Mouse (Mus musculus) regulatory T cell (primary cell): ENCODE results near the gene C2cd4b.

Experiments
- in situ Hi-C: fragments of 300-600 bp; cut with MboI, MseI; formaldehyde crosslinking; loops from one replicate; pipeline ENCODE4 v1.15.1; 2025; ENCODE audit warnings: high pct_unique_total_duplicates

C2cd4b gene

DNA sequence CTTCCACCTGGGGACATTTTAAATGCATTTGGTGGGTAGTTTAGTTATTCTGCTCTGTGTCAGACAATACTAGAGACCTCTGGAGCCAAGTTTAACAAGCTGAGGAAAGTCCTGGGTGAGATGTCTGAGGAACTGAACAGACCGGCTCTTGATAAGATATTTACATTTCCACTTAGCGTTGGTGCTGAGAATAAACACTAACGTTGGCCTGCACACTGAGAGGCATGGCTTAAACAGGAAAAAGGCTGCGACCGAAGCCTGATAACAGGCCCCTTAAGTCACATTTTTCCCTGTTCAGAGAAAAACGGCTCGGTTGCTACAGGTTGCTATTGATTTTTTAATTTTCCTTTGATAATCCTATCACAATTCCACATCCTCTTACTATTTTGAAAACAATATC lies 12.1 kb downstream of the C2cd4b start:
- in situ Hi-C loops: no loop called here

DNA sequence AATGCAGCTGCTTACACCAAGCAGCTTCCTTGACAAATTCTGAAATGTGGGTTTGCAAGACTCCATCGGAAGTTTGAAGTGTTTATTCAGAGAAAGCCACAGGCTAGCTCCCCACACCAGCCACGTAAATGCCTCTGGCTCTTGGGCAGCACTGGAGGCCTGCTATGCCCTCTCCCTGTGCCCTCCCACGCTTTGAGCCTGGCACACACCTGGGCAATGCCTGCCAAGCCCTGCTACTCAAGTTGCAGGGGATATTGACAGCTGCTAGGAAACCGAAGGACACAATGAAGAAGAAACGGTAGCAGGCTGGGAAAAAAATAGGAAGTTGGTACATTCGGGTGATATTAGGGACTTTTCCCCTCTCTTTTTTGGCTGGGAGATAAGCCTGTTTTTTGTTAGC lies 15.0 kb downstream of the C2cd4b start:
- in situ Hi-C loops: no loop called here

DNA sequence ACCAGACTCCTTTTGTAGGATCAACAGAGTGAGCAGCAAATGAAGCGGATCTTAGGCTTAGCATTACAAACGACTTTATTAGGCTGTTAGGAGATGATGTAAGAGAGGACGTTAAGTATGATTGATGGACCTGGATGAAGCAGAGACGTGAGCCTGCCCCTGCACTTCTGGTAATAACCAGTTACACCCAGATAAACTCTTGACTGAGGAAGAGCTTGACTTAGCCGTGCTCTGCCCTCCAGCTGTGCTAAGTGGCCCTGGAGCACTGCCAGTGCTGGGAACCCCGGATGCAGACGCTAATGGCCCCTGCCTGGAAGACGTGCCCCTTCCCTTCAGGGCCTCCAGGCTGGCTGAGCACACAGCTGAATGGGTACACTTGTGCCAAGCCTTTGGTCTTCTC lies 19.3 kb downstream of the C2cd4b start:
- in situ Hi-C loops: no loop called here

DNA sequence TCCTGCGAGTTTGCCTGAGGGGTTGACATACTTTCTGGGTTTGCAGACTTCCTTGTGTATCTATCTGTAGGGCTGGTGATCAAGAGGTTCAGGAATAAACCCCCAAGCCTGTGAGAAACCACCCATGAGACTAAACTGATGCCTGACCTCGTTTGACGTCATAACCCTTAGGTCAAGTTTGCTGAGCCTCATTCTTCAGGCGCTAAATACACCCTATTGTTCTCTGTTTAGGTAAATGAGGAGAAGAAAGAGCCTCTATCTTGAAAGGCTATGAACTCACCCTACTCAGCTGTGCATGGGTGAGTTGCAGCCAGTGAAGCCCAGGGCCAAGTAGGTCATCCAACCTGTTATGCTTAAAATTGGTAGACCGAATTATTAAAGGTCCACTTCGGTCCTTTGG lies 23.5 kb downstream of the C2cd4b start:
- in situ Hi-C loops: no loop called here

DNA sequence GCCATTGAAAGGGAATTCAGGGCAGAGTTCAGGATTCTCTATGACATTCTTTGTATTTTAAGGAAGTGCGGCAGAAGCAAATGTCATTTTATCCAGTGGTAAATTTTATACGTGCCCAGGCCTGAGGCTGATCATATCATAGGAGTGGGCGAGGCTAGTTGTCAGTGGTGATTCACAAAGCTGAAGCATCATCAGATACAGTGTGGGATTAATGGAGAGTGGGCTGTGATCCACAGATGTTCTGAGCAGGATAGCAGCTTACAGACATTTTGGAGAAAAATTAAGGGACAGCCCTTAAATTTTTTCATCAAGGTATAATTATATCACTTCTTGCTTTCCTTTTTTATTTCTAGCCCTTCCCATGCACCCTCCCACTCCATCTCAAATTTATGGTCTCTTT lies 24.2 kb downstream of the C2cd4b start:
- in situ Hi-C loops: no loop called here

DNA sequence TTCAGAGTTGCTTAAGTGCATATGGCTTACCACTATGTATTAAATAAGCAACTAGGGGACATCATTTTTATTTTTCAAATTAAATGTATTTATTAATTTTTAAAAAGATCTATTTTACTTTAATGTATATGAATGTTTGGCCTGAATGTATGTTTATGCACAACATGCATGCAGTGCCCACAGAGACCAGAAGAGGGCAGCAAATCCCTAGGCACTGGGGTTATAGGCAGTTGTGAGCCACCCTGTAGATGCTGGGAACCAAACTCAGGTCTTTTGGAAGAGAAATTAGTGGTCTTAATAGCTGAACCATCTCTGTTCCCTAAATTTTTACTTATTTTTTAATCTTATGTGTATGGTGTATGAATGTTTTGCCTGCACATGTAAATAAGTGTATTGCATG lies 24.7 kb downstream of the C2cd4b start:
- in situ Hi-C loops: no loop called here

DNA sequence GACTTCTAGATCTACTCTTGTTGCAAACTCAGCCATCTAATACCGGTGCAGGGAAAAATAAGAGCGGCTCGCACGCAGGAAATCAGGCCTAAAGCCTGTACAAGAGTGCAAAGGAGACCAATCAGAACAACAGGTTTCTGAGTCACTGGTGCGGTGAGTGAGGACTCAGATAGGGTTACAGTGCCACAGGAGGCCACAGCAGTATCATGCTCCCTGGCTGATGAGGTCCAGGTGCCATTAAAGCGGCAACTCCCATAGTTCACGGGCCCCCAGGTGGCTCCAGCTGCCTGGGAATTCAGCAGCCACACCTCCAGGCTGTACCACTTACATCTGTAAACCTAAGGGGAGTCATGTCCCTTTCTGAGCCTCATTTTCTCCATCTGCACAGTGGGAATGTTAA lies 27.1 kb downstream of the C2cd4b start:
- in situ Hi-C loops: no loop called here

DNA sequence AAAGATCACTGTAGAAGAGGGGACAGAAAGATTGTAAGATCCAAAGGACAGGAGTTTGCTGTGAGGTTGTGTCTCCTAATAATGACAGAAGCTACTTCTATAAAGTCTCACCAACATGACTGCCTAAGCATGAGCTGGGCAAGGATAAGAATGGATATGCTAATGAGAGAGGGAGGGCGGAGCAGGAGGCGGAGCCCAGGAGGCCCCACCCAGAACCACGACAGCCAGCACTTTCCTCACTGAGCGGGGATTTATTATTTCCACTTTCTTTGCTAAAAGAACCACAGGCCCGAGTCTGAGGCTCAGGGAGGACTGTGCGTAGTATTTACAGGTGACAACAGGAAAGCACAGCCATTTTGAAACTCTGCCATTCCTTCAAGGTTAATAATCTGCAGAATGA lies 28.4 kb downstream of the C2cd4b start:
- in situ Hi-C loops: no loop called here

DNA sequence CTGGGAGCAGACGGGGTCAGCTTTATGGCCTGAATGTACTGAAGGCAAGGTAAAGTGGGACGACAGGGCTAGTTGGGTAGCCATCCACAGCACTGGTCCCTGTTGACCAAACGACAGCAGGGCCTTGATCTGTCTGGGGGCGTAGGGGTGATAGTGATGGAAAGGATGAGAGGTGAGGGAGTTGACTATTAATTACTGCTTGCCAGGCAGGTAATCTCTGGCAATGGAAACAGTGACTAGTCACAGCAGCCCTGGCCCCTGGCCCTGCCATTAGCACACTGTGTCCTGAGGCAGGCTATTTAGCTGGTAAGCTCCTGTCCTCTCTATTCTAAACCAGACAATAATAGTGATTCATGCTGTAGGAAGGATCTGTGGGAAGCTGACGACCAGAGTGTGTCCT lies 33.2 kb downstream of the C2cd4b start:
- in situ Hi-C loops: no loop called here

DNA sequence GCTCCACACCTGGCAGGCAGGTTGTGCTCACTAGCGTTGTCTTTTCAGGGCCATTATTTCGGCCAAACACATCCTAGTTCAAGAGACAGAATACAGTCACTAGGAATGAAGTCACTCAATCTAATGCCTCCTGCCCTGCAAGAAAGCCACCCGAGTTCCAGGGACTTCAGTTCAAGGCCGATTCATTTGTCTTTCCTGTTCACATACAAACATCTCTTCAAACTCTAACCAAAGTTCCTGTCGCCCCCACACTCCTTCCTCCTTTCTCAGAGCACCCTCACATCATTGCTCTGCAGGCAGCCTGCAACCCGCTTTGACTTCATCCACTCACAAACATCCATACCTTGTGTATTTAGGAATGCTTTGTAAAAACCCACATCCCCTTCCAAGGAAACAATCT lies 34.3 kb downstream of the C2cd4b start:
- in situ Hi-C loops: no loop called here

DNA sequence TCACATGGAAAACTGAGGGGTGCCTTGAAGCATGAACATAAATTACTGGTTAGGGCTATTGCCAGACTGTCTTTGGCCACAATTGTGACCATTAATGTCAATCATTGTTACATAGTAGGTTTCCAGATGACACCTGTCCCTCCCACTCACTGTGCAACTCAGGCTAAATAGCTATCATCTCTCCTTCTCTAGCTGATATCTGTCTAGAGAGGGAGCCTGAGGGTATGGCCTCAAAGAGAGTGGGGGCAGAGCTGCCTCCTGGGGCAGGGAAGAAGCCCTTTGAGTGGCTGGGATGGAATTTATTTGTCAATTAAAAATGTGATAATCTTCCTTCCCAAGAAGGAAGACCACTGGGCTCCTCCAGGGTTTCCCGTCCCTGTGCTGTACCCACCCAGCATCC lies 35.0 kb downstream of the C2cd4b start:
- in situ Hi-C loops: no loop called here

DNA sequence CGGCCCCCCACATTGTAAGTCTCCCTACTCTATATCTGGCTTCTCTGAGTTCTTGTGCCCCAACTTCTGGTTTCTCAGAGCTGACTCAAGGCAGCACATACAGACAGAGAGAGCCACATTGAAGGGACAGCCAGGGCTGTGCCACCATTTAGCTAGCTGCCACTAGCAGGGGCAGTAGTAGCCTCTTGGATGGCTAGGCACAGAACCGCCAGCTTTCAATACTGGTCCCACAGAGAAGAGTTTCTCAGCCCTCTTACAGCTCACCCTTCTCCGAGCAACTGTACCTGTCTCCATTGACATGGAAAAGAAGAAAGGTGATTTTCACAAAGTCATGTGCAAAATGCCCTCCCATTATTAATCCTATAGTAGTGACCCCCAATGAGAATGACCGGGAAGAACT lies 35.4 kb downstream of the C2cd4b start:
- in situ Hi-C loops: no loop called here

DNA sequence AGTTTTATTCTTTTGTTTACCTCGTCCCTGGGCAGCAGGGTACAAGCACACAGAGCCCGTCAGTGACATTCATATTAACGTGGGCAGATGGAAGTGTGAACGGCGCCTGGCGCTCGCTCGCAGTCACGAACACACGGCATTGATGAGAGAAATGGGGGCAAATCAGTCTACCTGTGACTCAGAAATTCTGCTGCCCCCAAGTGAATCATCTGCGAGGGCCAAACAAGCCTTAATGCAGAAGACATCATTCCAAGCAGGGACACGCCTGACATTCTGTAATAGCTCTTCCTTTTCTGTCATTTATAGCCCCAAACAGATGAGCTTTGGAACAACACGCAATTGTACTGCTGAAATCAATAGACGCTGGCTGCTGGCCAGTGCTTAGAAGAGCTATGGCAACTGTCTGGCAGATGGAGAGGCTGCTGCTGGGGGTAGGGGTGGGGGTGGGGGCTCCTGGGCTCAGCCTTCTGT lies 36.0 kb downstream of the C2cd4b start:
- in situ Hi-C loops: no loop called here

DNA sequence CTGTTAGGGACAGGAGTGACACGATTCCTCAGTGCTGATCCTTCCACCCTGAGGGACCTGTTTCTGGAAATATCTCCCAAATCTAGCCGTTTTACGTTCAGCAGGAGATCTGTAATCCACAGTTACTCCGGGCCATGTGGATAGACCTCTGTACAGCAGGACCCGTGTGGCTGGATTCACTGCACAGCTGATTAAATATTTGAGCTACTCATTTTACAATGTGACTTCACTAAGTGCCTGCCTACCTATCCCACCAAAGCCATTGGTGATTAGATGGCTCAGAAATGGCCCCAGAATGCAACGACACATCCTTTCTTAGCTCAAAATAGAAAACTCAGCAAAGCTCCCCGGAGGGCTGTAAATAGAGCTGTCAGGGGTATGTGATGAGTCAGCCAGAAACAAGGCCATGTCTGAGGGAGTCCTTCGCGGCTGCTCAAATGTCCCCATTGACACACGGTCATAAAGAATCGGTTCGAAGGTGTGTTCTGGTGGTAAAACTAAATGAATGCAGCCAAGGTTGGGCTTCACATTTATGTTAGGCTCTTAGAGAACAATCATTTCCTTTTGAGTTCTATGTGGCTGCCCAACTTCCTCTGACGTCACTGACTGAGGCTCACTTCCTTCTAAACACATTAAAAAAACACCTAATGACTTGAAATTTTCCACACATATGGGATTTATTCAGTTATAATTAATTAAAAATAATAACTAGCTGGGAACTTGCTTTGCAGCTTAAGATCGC lies 40.0 kb downstream of the C2cd4b start:
- in situ Hi-C loops: no loop called here

DNA sequence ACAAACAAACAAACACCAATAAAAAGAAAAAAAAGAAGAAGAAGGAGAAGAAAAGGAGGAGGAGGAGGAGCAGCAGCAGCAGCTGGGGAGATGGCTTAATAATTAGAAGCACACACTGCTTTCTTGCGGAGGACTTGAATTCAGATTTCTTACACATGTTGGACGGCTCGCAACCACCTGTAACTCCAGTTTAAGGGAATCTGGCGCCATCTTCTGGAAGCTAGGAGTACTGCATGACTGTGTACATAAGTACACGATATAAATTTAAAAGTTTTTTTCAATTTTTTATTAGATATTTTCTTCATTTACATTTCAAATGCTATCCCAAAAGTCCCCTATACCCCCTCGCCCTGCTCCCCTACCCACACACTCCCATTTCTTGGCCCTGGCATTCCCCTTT lies 43.0 kb downstream of the C2cd4b start:
- in situ Hi-C loops: no loop called here

DNA sequence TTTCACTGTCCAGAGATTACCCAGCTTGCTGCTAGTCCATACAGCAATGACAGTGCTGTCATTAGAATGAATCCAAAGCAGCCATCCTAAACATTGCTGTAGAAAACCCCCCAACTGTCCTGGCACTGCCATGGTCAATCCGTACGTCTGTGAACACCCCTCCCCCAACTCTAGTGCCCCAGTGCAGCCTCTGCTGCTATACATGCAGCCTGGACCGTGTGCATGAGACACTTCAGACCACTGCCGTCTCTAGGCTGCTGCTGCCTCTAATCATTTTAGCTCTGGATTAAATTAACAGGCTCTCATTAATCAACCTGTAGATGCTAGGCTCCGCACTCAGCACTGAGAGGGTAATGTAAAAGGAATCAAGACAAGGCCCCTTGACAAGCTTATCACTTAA lies 47.8 kb downstream of the C2cd4b start:
- in situ Hi-C loops: no loop called here

DNA sequence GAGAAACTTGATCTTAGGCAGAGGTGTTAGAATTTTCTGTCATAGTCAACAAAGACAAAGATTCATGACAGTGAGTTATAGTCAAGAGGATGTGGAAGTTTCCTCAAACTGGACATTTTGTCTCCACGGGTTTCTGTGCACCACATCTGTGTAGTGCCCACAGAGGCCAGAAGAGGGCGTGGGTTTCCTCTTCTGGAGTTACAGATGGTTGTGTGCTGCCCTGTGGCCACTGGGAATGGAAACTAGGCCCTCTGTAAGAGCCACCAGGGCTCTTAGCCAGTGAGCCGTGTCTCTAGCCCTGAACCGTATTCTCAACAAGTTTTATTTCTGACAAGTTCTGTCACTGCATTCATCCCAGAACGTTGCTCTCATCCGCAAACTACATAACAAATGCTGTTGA lies 51.3 kb downstream of the C2cd4b start:
- in situ Hi-C loops: loop anchor here (5.0 kb wide), 1 partner anchor 98 kb away; no protein-coding TSS in a partner anchor
